Mouse (Mus musculus) liver, postnatal 0 days (tissue): ENCODE results near the gene Nfatc4. TPM values are rescaled to one million over a fixed set of nuclear protein-coding genes. Genes with fewer than 3 reads are reported as not detected.

Experiments used
- ATAC-seq: fragments of 200-750 bp; cut with Nextera tagmentation; 2 replicates; pipeline ENCODE4 v1.8.0; 2017; ENCODE audit warnings: mild to moderate bottlenecking, moderate library complexity
- DNase-seq: peaks from one replicate; pipeline ENCODE4 v3.0.0-alpha.2; 2016
- H3K27ac ChIP-seq: fragments of 300-500 bp; sonication (generic); 2 replicates; pipeline ENCODE4 v1.5.1; 2014; ENCODE audit warnings: antibody characterized with exemption, moderate library complexity, mild to moderate bottlenecking, low read depth
- H3K27me3 ChIP-seq: fragments of 300-500 bp; sonication (generic); 2 replicates; pipeline ENCODE4 v1.6.1; 2014; ENCODE audit warnings: low read length, control low read depth, mixed read lengths; ENCODE audit not compliant: insufficient read depth
- H3K36me3 ChIP-seq: fragments of 300-500 bp; sonication (generic); replicated peaks from 2 replicates; pipeline ENCODE4 v1.6.1; 2014; ENCODE audit warnings: mild to moderate bottlenecking, control low read depth, low read length, moderate library complexity, mixed read lengths; ENCODE audit not compliant: insufficient read depth
- H3K4me1 ChIP-seq: fragments of 300-500 bp; sonication (generic); 2 replicates; pipeline ENCODE4 v1.6.1; 2014; ENCODE audit warnings: antibody characterized with exemption, mild to moderate bottlenecking, control low read depth; ENCODE audit not compliant: insufficient read depth
- H3K4me2 ChIP-seq: fragments of 300-500 bp; sonication (generic); 2 replicates; pipeline ENCODE4 v1.6.1; 2014; ENCODE audit warnings: low read depth, mild to moderate bottlenecking, low read length, moderate library complexity, mixed read lengths
- H3K4me3 ChIP-seq: fragments of 300-500 bp; sonication (generic); 2 replicates; pipeline ENCODE4 v1.5.1; 2014; ENCODE audit warnings: low read depth, low read length
- H3K9ac ChIP-seq: fragments of 300-500 bp; sonication (generic); replicated peaks from 2 replicates; pipeline ENCODE4 v1.6.1; 2014; ENCODE audit warnings: mild to moderate bottlenecking, moderate library complexity
- H3K9me3 ChIP-seq: fragments of 300-500 bp; sonication (generic); 2 replicates; pipeline ENCODE4 v1.6.1; 2016; ENCODE audit warnings: mild to moderate bottlenecking, control low read depth, low read length, mixed read lengths
- CTCF ChIP-seq: sonication (generic); IDR thresholded peaks from 2 replicates; pipeline ENCODE4 v1.5.1; 2016; ENCODE audit warnings: antibody characterized with exemption, low read depth
- EP300 ChIP-seq: IDR thresholded peaks from 2 replicates; pipeline ENCODE4 v1.6.1; 2016; ENCODE audit warnings: antibody characterized with exemption, low read depth, mild to moderate bottlenecking
- WGBS: fragments of 180-500 bp; shearing (Covaris S2); extraction: QIAGEN DNeasy Blood & Tissue Kit; methylation state at CpG from one replicate; pipeline ENCODE4 v1.1.7; 2014; ENCODE audit not compliant: insufficient replicate concordance; 5-methylcytosine and 5-hydroxymethylcytosine counted together
- polyA plus RNA-seq: library from polyadenylated mRNA; unstranded; fragments of >200 nt; fragmentation: Nextera tagmentation; extraction: Ambion mirVana; gene quantifications from 2 replicates; pipeline ENCODE4 v1.2.1, GENCODE M21; 2015

Gene Nfatc4
- polyA plus RNA-seq, 1 experiment from 2014 or later, result 0.41 TPM

GRCm38 (mm10) chr14:55868230-55869026, 45.5 kb downstream of the Nfatc4 start:
- Histone ChIP-seq H3K36me3 (peaks cover 3% of the 10 kb centered on the region), H3K27me3 (no peaks in the 10 kb centered on the region), H3K4me1 (peaks cover under 1% of the 10 kb centered on the region; the same call in 1 of the 2 replicates), H3K9me3 (no peaks in the 10 kb centered on the region), H3K4me3 (no peak overlapping the region), H3K27ac (no peak overlapping the region), H3K9ac (no peak overlapping the region), H3K4me2 (no peak overlapping the region)
- DNase-seq (no peak), ATAC-seq (no peak)
- 79% methylated on average over 14 of the region's 14 CpGs for WGBS
- no peak for TF ChIP-seq EP300
- no peak for TF ChIP-seq CTCF

DNA sequence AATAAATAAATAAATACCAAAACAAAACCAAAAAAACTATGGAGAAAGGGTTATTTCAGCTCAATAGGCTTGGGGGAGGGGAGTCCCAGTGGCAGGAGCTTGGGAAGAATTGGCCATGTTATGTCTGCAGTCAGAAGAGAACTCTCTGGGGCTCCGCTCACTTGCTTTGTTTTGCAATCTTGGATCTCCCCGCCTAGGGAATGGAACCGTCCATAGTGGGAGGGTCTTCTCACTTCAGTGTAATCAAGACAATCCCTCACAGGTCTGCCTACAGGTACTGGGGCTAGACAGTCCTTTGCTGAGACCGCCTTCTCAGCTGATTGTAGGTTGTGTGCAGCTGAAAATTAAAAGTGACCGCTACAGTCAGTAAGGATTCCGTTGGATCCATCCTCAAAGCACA, 46.6 kb downstream of the Nfatc4 start:
- Histone ChIP-seq H3K4me2 (no peak overlapping the region), H3K9me3 (no peaks in the 10 kb centered on the region), H3K9ac (no peak overlapping the region), H3K4me3 (no peak overlapping the region), H3K4me1 (peaks cover 10% of the 10 kb centered on the region), H3K36me3 (peaks cover 3% of the 10 kb centered on the region), H3K27ac (no peak overlapping the region), H3K27me3 (no peaks in the 10 kb centered on the region)
- WGBS, result 82% methylated on average over 6 of the region's 6 CpGs
- TF ChIP-seq EP300, result no peak
- no peak for TF ChIP-seq CTCF
- ATAC-seq, result no peak
- no peak for DNase-seq

- peaks cover 10% of the 10 kb centered on the region for H3K4me1 ChIP-seq
- H3K9me3 ChIP-seq, result no peaks in the 10 kb centered on the region
- no peaks in the 10 kb centered on the region; the same call in 1 of the 2 replicates for H3K36me3 ChIP-seq
- ATAC-seq, result no peak
- no peak for TF ChIP-seq EP300
- TF ChIP-seq CTCF, result no peak
- H3K4me2 ChIP-seq, result no peak overlapping the region
- H3K4me3 ChIP-seq, result no peak overlapping the region
- no peak for DNase-seq
- H3K9ac ChIP-seq, result no peak overlapping the region
- no peaks in the 10 kb centered on the region for H3K27me3 ChIP-seq
- H3K27ac ChIP-seq, result no peak overlapping the region
- WGBS, result 77% methylated on average over 12 of the region's 12 CpGs
Observed at GRCm38 (mm10) chr14:55872039-55872438, 49.1 kb downstream of the Nfatc4 start.

DNA sequence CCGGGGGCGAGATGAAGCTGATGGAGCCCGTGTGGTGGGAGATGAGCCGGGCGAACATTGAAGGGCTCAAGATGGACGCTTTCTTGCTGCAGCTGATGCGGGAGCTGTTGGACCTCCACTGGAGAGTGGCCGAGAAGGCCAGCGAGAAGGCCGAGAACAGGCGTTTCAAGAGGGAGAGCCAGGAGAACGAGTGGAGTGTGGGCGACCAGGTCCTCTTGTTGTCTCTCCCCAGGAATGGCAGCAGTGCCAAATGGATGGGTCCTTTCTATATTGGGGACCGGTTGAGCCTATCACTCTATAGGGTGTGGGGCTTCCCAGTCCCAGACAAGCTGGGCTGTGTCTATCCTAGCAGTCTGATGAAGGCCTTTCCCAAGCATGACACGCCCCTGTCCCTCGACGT, 49.6 kb downstream of the Nfatc4 start:
- no peak for ATAC-seq

DNA sequence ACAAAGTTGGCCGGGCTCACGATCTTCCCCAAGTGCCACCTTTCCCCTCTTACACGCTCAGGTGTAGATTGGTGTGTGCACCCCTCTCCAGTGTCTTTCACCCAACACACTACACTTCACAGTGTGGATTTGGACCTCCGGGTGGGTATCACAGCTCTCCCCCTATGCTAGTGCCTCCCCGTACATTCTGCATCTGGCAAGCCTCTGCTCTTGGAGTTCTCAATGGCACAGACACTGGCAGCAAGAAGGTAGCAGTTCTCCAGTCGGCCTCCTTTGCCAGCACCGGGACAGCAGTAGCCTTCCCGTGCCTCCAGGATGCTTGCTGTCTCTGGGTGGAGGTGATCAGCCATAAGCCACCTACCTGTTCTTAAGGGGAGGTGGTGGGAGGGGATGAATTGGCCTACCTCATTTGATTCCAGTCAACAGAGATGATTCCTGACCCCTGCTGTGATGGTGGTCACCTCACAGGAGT, 50.3 kb downstream of the Nfatc4 start:
- Histone ChIP-seq H3K9ac (no peak overlapping the region), H3K4me1 (peaks cover 10% of the 10 kb centered on the region), H3K4me3 (no peak overlapping the region), H3K27ac (no peak overlapping the region), H3K4me2 (peak overlapping the region; percentile 63), H3K27me3 (no peaks in the 10 kb centered on the region), H3K9me3 (no peaks in the 10 kb centered on the region), H3K36me3 (no peaks in the 10 kb centered on the region; the same call in 1 of the 2 replicates)
- 80% methylated on average over 8 of the region's 8 CpGs for WGBS
- ATAC-seq (no peak), DNase-seq (no peak)
- TF ChIP-seq EP300 (no peak), CTCF (no peak)

More for the DNA sequence above, 49.6 kb downstream of the Nfatc4 start:
- Histone ChIP-seq H3K9me3 (no peaks in the 10 kb centered on the region), H3K27ac (no peak overlapping the region), H3K27me3 (no peaks in the 10 kb centered on the region), H3K4me2 (no peak overlapping the region), H3K9ac (no peak overlapping the region), H3K4me1 (peaks cover 10% of the 10 kb centered on the region), H3K36me3 (no peaks in the 10 kb centered on the region; the same call in 1 of the 2 replicates), H3K4me3 (no peak overlapping the region)
- DNase-seq, result no peak
- WGBS, result 83% methylated on average over 17 of the region's 17 CpGs
- no peak for TF ChIP-seq EP300
- TF ChIP-seq CTCF, result no peak

- no peaks in the 10 kb centered on the region; the same call in 1 of the 2 replicates for H3K36me3 ChIP-seq
- H3K9ac ChIP-seq, result no peak overlapping the region
- peak; percentile 82 for DNase-seq
- H3K27me3 ChIP-seq, result no peaks in the 10 kb centered on the region
- H3K4me3 ChIP-seq, result peak overlapping the region; percentile 41
- WGBS, result 13% methylated on average over 30 of the region's 30 CpGs
- no peak overlapping the region for H3K27ac ChIP-seq
- peak; percentile 78 for ATAC-seq
- H3K9me3 ChIP-seq, result no peaks in the 10 kb centered on the region
- TF ChIP-seq EP300, result no peak
- peak; percentile 97 for TF ChIP-seq CTCF
- peak overlapping the region; percentile 63 for H3K4me2 ChIP-seq
- peaks cover 10% of the 10 kb centered on the region for H3K4me1 ChIP-seq
Observed at GRCm38 (mm10) chr14:55873714-55874683, 51.1 kb downstream of the Nfatc4 start.
